Mouse (Mus musculus): Measurements from ENCODE around the gene Flywch2.
A peak's percentile ranks its signal among the peaks of the same experiment; 100 is the strongest.

The Flywch2 gene

GRCm38 (mm10) chr17:23785561-23786471, at the start of gene Flywch2:
Gene Flywch2 (minus strand): TSS chr17:23786081.
- peak; percentile 54 to 82 for DNase-seq (ENCODE audit: low spot score in 2 of 2)

- DNase-seq (ENCODE audit: low spot score in 2 of 2), result no peak
These were observed 45.3 kb upstream of the Flywch2 start for GRCm38 (mm10) chr17:23831201-23831600.

- peak; percentile 76 to 89 for DNase-seq (ENCODE audit: low spot score in 2 of 2)
These were observed 43.3 kb upstream of the Flywch2 start, which contains the start of gene Elob for GRCm38 (mm10) chr17:23829064-23829619. Gene Elob (minus strand): TSS chr17:23829136.

GRCm38 (mm10) chr17:23828271-23829001, 42.6 kb upstream of the Flywch2 start:
- peak; percentile 72 to 75 for DNase-seq (ENCODE audit: low spot score in 2 of 2)

- DNase-seq (ENCODE audit: low spot score in 2 of 2), result no peak
These were observed 39.7 kb upstream of the Flywch2 start for GRCm38 (mm10) chr17:23825591-23825990.

- DNase-seq (ENCODE audit: low spot score in 2 of 2), result no peak
These were observed 37.7 kb upstream of the Flywch2 start for GRCm38 (mm10) chr17:23823614-23824013.

- DNase-seq (ENCODE audit: low spot score in 2 of 2), result no peak
These were observed 37.1 kb upstream of the Flywch2 start for GRCm38 (mm10) chr17:23823018-23823417.

- no peak for DNase-seq (ENCODE audit: low spot score in 2 of 2)
These were observed 36.2 kb upstream of the Flywch2 start for GRCm38 (mm10) chr17:23822094-23822493.

- DNase-seq (ENCODE audit: low spot score in 2 of 2), result no peak
These were observed 34.9 kb upstream of the Flywch2 start for GRCm38 (mm10) chr17:23820731-23821130.

- no peak for DNase-seq (ENCODE audit: low spot score in 2 of 2)
These were observed 33.4 kb upstream of the Flywch2 start for GRCm38 (mm10) chr17:23819235-23819634.

- no peak for DNase-seq (ENCODE audit: low spot score in 2 of 2)
These were observed 32.7 kb upstream of the Flywch2 start for GRCm38 (mm10) chr17:23818579-23818978.

- DNase-seq (ENCODE audit: low spot score in 2 of 2), result no peak
These were observed 29.8 kb upstream of the Flywch2 start for GRCm38 (mm10) chr17:23815641-23816040.

GRCm38 (mm10) chr17:23807918-23808317, 22.0 kb upstream of the Flywch2 start:
- no peak for DNase-seq (ENCODE audit: low spot score in 2 of 2)

- DNase-seq (ENCODE audit: low spot score in 2 of 2), result peak in 1 of 2 experiments; percentile 30
These were observed 21.0 kb upstream of the Flywch2 start for GRCm38 (mm10) chr17:23806867-23807266.

- no peak for DNase-seq (ENCODE audit: low spot score in 2 of 2)
These were observed 18.7 kb upstream of the Flywch2 start for GRCm38 (mm10) chr17:23804426-23805085.

- peak in 1 of 2 experiments; percentile 91 for DNase-seq (ENCODE audit: low spot score in 2 of 2)
These were observed 17.6 kb upstream of the Flywch2 start for GRCm38 (mm10) chr17:23803366-23804041.

- peak; percentile 91 to 97 for DNase-seq (ENCODE audit: low spot score in 2 of 2)
These were observed 17.0 kb upstream of the Flywch2 start for GRCm38 (mm10) chr17:23802746-23803365.

- DNase-seq (ENCODE audit: low spot score in 2 of 2), result no peak
These were observed 15.7 kb upstream of the Flywch2 start for GRCm38 (mm10) chr17:23801627-23802026.

GRCm38 (mm10) chr17:23797316-23797715, 11.4 kb upstream of the Flywch2 start:
- DNase-seq (ENCODE audit: low spot score in 2 of 2), result no peak

GRCm38 (mm10) chr17:23795323-23795722, 9.4 kb upstream of the Flywch2 start:
- no peak for DNase-seq (ENCODE audit: low spot score in 2 of 2)

GRCm38 (mm10) chr17:23791079-23791357, 5.1 kb upstream of the Flywch2 start:
- DNase-seq (ENCODE audit: low spot score in 2 of 2), result no peak

Measured in spleen, postnatal 10 days (tissue).